Mouse (Mus musculus) bone marrow, adult 2 months (tissue): ENCODE results near the gene Ctns.

Source experiments
- CTCF ChIP-seq: fragments of 200-500 bp; IDR thresholded peaks from 2 replicates; pipeline ENCODE4 v1.5.1; 2011; ENCODE audit warnings: low read length, control low read depth; ENCODE audit not compliant: control insufficient read depth, insufficient read depth
- POLR2A ChIP-seq: fragments of 200-500 bp; IDR thresholded peaks from 2 replicates; pipeline ENCODE4 v1.6.1; 2011; ENCODE audit warnings: low read depth, mild to moderate bottlenecking, control low read depth, low read length, borderline replicate concordance; ENCODE audit not compliant: control insufficient read depth

DNA sequence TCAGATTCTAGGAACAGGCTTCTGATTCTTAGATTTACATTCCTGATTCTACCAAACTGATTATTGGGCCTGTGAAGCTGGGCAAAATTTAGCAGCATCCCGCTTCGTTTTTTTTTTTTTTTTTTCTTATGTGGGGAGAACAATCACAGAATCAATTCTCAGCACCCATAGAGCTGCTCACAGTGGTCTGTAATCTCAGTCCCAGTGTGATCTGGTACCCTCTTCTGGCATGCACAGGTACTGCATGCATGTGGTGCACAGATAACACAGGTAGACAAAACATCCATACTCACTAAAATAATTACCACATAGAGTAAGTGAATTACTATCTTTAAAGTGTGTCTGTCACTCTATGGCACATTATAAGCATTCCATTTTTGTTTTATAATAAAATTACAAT lies 8.8 kb upstream of the Ctns start:
- TF ChIP-seq POLR2A (no peak), CTCF (no peak)
